Mouse (Mus musculus): ENCODE data around the gene Gm26602. TPM values are rescaled to one million over a fixed set of nuclear protein-coding genes. Genes with fewer than 3 reads are reported as not detected.
"Not testable (repeated sequence)": the region's sequence is repeated elsewhere in the genome, so short reads cannot be mapped to it uniquely, and the experiment has no call there.

The Gm26602 gene
- polyA plus RNA-seq, 1 experiment, result not detected

DNA sequence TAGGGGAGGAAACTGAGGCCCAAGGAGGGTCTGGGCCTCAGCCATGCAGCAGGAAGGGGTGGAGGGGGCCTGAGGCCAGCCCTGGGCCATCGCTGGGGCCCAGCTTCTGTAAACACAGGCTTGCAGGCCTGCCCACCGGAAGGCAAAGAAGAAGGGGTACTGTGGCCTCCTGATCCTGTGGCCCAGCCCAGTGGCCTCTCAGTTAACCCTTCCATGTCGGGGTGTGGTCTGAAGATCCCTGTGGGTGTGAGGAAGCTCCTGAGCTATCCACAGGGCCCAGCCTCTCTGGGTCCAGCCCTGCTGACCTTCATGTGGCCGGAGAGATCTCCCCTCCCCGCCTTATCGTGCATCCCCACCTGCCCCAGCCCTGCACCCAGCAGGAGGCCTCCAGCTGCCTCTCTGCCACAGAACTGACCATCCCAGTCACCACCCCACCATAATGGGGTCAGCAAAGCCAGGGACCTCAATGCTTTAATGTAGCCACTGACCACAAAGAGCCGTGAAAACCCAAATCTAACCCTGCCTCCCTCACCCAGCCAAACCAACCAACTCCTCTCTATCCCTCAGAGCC is 36.2 kb downstream of the Gm26602 start:
- no peak for DNase-seq (ENCODE audit: low read depth, low spot score)
- WGBS, result 54% methylated on average over 7 of the region's 7 CpGs

DNA sequence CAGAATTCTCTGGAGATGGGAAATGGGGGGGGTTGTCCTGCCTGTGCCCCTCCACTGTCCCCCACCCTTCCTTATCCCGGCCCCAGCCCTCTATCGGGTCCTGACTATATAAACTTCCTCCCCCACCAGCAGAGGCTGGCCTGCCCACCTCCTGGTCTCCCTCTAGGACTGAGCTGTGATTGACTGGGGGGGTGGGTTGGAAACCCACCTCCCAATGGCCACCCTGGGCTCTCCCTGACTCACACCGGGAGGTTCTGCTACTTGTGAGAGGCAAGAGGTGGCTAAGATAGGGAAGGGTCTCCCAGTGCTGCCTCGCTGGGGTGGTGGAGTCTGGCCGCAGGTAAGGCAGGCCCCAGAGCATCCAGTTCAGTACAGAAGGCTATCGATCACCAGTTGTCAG is 36.8 kb downstream of the Gm26602 start:
- DNase-seq (ENCODE audit: low read depth, low spot score), result no peak
- WGBS, result 87% methylated on average over 6 of the region's 6 CpGs

DNA sequence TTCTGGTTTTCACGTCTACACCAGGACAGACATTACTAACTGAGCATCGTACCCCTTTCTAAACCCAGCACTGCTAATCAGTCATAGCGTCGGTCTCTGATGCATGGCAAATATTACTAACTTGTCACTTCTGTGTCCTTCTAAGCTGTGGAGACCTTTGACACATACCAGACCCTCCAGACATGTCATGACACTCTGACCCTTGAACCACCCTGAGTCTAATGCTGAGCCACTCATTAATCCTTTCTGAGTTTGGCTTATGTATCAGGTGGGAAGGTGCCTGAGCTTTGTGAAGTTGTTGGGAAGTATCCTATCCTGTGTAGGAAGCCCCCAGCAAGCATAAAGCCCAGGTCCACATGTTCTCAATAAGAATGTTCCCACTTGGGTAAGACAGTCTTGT is 39.2 kb downstream of the Gm26602 start:
- WGBS, result 92% methylated on average over 4 of the region's 4 CpGs
- DNase-seq (ENCODE audit: low read depth, low spot score), result no peak

DNA sequence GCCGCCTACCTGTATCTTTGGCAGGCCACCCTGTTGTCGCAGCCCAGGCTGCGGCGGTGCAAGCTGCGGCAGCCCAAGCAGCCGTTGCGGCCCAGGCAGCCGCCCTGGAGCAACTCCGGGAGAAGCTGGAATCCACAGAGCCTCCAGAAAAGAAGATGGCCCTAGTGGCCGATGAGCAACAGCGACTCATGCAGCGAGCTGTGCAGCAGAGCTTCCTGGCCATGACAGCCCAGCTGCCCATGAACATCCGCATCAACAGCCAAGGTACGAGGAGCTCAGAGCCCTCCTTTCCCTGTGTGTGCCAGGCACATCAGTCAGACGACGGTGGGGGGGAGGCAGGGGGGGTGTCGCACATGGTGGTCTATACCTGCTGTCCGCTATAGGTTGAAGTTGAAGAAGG is 40.0 kb downstream of the Gm26602 start:
- DNase-seq (ENCODE audit: low read depth, low spot score), result no peak
- 88% methylated on average over 18 of the region's 18 CpGs for WGBS

DNA sequence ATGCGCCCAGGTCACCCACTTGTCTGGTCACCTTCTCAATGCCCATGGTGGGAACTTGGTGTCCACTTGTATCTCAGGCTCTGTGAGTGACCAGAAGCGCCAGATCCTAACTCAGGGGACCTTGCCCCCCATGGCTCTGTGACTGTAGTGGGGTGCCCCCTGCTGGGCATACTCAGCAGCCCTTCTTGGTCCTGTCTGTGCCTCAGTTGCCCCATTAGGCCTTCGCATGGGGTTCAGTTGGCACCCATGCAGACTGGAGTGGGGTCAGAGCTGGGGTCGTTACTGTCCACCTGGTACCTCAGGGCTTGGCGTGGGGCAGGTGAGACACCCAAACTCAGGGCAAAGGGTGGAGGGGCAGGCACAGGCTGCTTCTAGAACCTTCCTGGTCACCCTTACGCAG is 43.3 kb downstream of the Gm26602 start:
- WGBS, result 81% methylated on average over 6 of the region's 6 CpGs
- no peak for DNase-seq (ENCODE audit: low read depth, low spot score)

DNA sequence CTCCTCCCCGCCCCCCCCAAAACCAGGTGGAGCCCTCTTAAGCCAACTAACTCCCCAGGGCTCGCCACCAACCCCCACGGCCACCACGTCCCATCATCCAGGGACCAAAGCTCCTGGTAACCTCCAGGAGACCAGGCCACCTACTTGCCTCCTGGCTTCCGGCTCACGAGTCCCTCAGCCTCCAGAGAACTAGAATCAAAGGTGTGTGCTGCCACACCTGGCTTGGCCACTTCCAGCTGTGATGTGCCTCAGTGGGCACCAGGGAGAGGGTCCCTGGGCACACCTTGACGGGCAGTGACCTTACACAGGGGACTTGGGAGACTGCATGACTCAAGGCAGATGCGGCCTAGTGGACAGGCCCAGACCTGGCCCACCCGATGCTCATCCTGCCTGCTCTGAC is 45.0 kb downstream of the Gm26602 start:
- 86% methylated on average over 9 of the region's 9 CpGs for WGBS
- no peak for DNase-seq (ENCODE audit: low read depth, low spot score)

DNA sequence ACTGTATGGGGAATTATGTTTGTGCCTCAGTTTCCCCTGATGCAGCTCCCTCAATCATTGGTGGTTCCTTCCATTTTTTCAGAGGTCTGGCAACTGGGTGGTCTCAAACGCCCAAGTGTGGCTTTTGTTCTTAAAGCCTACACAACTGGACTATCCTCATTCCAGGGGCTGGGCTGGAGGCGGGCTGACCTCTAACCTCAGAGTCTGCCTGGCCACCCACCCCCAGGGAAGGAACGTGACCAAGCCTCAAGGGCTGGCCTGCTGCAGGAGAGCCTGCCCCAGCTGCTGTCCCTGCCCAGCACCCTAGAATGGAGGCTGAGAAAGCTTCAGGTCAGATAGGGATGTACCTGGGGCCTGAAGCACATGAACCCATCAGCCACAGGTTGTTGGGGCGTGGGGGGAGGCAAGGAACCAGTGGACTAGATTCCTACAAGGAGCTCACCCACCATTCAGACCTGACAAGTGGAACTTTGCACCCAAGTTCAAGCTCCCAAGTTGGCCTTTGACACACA is 46.0 kb downstream of the Gm26602 start:
- WGBS, result 65% methylated on average over 4 of the region's 4 CpGs
- no peak for DNase-seq (ENCODE audit: low read depth, low spot score)

DNA sequence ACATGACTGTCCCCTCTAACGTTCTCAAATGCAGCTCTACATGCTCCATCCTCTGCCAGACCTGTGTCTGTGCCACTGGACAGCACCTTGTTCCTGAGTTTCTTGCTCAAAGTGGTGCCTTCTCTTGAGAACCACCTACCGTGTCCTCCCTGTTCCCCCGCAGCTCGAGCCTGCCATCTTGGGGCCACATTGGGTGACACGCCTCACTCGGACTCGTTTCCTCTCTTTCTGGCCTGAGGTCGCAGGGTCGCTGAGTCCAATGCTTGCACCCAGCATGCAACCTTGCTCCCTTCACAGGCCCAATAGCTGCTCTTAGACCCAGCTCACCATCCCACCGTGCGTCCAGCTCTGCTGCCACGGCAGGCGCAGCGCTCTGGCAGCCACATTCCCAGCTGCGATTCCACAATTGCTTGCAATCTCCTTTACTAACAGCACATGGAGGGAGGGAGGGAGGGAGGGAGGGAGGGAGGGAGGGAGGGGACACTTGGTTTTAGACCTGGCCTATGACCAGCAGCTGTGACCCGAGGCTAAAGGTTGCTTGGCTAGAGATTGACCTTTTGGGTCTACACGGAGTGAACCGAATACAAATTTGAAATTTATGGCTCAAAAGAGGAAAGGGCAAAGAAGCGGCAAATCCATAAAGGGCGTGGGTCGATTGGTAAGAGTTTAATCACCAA is 47.6 kb downstream of the Gm26602 start:
- WGBS, result 7% methylated on average over 21 of the region's 21 CpGs
- DNase-seq (ENCODE audit: low read depth, low spot score), result no peak

DNA sequence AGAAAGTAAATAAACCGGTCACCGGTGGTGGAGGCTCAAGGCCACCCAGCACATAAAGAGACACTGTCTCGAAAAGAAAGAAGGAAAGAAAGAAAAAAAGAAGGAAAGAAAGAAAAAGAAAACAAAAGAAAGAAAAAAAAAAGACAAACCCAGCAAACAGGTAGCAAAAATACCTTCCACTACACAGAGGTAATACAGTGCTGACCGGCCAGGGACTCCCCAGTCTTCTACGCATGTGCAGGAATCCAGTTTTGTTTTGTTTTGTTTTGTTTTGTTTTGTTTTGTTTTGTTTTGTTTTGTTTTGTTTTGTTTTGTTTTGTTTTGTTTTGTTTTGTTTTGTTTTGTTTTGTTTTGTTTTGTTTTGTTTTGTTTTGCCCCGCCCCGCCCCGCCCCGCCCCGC is 48.8 kb downstream of the Gm26602 start:
- not testable (repeated sequence) for DNase-seq (ENCODE audit: low read depth, low spot score)
- WGBS, result 5% methylated on average over 10 of the region's 10 CpGs

DNA sequence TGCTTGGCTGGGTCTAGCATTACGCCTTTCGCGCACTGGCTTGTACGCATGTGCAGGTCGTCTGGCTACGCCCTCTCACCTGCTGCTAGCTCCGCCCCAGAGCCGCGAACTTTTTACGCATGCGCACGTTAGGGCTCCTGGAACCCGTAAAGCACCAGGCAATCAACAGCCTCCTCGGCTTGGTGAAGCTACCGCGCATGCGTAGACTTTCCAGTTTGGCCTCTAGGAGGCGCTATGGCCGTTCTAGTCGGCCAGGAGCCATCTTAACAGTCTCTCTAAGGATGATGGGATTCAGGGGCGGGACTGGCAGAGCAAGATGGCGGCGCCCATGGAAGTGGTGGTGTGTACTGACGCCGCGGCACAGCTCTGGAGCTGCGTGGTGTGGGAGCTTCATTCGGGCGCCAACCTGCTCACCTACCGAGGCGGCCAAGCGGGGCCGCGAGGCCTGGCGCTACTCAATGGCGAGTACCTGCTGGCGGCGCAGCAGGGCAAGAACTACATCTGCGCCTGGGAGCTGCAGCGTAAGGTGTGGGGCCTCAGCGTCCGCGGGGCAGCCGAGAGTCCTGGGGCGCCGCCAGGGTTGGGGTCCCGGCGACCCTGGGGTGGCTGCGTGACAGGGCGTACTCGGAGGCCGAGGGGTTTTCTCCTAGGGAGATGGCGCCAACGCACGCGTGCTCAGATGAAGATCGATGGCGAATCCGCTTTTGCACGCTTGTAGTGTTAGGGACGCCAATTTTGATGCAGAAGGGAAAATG is 49.4 kb downstream of the Gm26602 start, which contains the start of gene Wdr18:
TSS of gene Wdr18 (plus strand) at position 306 of the 755 bp plus-strand sequence.
- DNase-seq (ENCODE audit: low read depth, low spot score), result peak; percentile 98
- under 1% methylated on average over 61 of the region's 61 CpGs for WGBS

Other genes starting within 250 kb of the Gm26602 start
- gene Madcam1, start 246.3 kb upstream of the Gm26602 start, polyA plus RNA-seq (2012; rRNA removed), result 13.9 and 17.1 TPM in 2 replicates
- 43.3 and 49.2 TPM in 2 replicates for gene Tpgs1, start 241.5 kb upstream of the Gm26602 start, polyA plus RNA-seq (2012; rRNA removed)
- 178 and 188 TPM in 2 replicates for gene Cdc34, start 228.7 kb upstream of the Gm26602 start, polyA plus RNA-seq (2012; rRNA removed)
- 0.73 and 0.88 TPM in 2 replicates for gene Gzmm, start 221.8 kb upstream of the Gm26602 start, polyA plus RNA-seq (2012; rRNA removed)
- 808 and 1,022 TPM in 2 replicates for gene Bsg, start 206.4 kb upstream of the Gm26602 start, polyA plus RNA-seq (2012; rRNA removed)
- gene Hcn2, start 194.2 kb upstream of the Gm26602 start, polyA plus RNA-seq (2012; rRNA removed), result 4.0 and 5.2 TPM in 2 replicates
- 57.5 and 63.7 TPM in 2 replicates for gene Polrmt, start 164.3 kb upstream of the Gm26602 start, polyA plus RNA-seq (2012; rRNA removed)
- gene Fgf22, start 155.8 kb upstream of the Gm26602 start, polyA plus RNA-seq (2012; rRNA removed), result not detected in 2 replicates
- gene Rnf126, start 143.9 kb upstream of the Gm26602 start, polyA plus RNA-seq (2012; rRNA removed), result 119 and 129 TPM in 2 replicates
- 12.9 and 13.6 TPM in 2 replicates for gene Fstl3, start 133.6 kb upstream of the Gm26602 start, polyA plus RNA-seq (2012; rRNA removed)
- 0.29 and 0.48 TPM in 2 replicates for gene Prss57, start 119.9 kb upstream of the Gm26602 start, polyA plus RNA-seq (2012; rRNA removed)
- 15.4 and 17.6 TPM in 2 replicates for gene Palm, start 117.3 kb upstream of the Gm26602 start, polyA plus RNA-seq (2012; rRNA removed)
- 299 and 402 TPM in 2 replicates for gene Misp, start 89.9 kb upstream of the Gm26602 start, polyA plus RNA-seq (2012; rRNA removed)
- gene Ptbp1, start 56.4 kb upstream of the Gm26602 start, polyA plus RNA-seq (2012; rRNA removed), result 255 and 340 TPM in 2 replicates
- 1.6 and 1.8 TPM in 2 replicates for gene Prtn3, start 36.4 kb upstream of the Gm26602 start, polyA plus RNA-seq (2012; rRNA removed)
- 3.4 and 4.6 TPM in 2 replicates for gene Plppr3, start 36.2 kb upstream of the Gm26602 start, polyA plus RNA-seq (2012; rRNA removed)
- not detected in 2 replicates for gene Elane, start 24.6 kb upstream of the Gm26602 start, polyA plus RNA-seq (2012; rRNA removed)
- gene Cfd, start 20.0 kb upstream of the Gm26602 start, polyA plus RNA-seq (2012; rRNA removed), result 166 and 209 TPM in 2 replicates
- gene Med16, start 1.9 kb upstream of the Gm26602 start, polyA plus RNA-seq (2012; rRNA removed), result 28.6 and 36.5 TPM in 2 replicates
- 1.9 and 3.0 TPM in 2 replicates for gene Kiss1r, start 6.1 kb downstream of the Gm26602 start, polyA plus RNA-seq (2012; rRNA removed)
- 92.4 and 94.6 TPM in 2 replicates for gene R3hdm4, start 10.4 kb downstream of the Gm26602 start, polyA plus RNA-seq (2012; rRNA removed)
- gene Arid3a, start 16.2 kb downstream of the Gm26602 start, polyA plus RNA-seq (2012; rRNA removed), result 3.6 and 9.1 TPM in 2 replicates
- 29.6 and 40.8 TPM in 2 replicates for gene Wdr18, start 49.3 kb downstream of the Gm26602 start, polyA plus RNA-seq (2012; rRNA removed)
- not detected in 2 replicates for gene Grin3b, start 59.9 kb downstream of the Gm26602 start, polyA plus RNA-seq (2012; rRNA removed)
- gene Tmem259, start 73.5 kb downstream of the Gm26602 start, polyA plus RNA-seq (2012; rRNA removed), result 194 and 223 TPM in 2 replicates
- 49.1 and 56.1 TPM in 2 replicates for gene Cnn2, start 77.7 kb downstream of the Gm26602 start, polyA plus RNA-seq (2012; rRNA removed)
- 17.3 and 24.5 TPM in 2 replicates for gene Abca7, start 85.6 kb downstream of the Gm26602 start, polyA plus RNA-seq (2012; rRNA removed)
- 33.5 and 42.4 TPM in 2 replicates for gene Arhgap45, start 105.8 kb downstream of the Gm26602 start, polyA plus RNA-seq (2012; rRNA removed)
- 146 and 172 TPM in 2 replicates for gene Polr2e, start 128.9 kb downstream of the Gm26602 start, polyA plus RNA-seq (2012; rRNA removed)
- gene Gpx4, start 136.3 kb downstream of the Gm26602 start, polyA plus RNA-seq (2012; rRNA removed), result 282 and 473 TPM in 2 replicates
- 67.2 and 91.7 TPM in 2 replicates for gene Sbno2, start 194.7 kb downstream of the Gm26602 start, polyA plus RNA-seq (2012; rRNA removed)
- 112 and 115 TPM in 2 replicates for gene Stk11, start 204.9 kb downstream of the Gm26602 start, polyA plus RNA-seq (2012; rRNA removed)
- 1,215 and 1,440 TPM in 2 replicates for gene Atp5d, start 227.8 kb downstream of the Gm26602 start, polyA plus RNA-seq (2012; rRNA removed)
- gene Cbarp, start 230.0 kb downstream of the Gm26602 start, polyA plus RNA-seq (2012; rRNA removed), result 5.0 TPM in 2 replicates
- 62.7 and 89.3 TPM in 2 replicates for gene Midn, start 237.4 kb downstream of the Gm26602 start, polyA plus RNA-seq (2012; rRNA removed)

All from large intestine, adult 2 months (tissue).